Comparison of ENCODE assay signal across 11 mouse cellular contexts in the genomic region with DNA sequence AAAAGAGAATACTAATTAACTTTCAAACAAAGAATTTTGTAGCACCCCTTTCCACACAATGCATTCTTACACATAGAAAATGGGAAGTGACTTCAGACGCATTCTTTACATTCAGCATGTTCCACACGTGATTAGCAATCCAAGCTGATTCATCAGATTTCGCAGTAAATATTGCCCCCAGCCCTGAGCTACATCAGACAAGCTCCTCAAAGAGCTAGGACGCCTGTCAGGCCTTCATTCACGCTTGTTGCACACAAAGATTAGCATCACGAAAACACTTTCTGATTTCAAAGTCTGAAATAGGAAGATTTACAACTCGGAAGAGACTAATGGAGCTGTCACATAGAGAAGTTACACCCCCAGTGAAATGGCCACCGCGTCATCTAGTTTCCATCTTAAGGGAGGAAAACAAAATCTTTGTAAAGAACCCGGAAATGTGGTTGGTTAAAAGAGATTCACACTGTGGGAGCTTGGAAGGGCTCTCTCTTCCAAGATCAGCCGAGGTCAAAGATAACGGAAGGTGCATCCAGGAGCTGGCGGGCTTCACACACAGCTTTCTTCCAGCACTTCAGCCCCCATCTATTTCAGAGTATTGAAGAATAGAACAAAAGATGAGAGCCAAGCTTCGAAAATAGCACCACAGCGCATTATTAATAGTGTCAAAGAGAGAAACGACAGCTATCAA.
DNase-seq lines count a peak whose midpoint lies in the region; ATAC-seq lines count a peak whose summit lies in the region.
"Had no signal": no experiment of that assay in that cellular context is flagged by ENCODE, and none has a peak within 500 bp of the region (broad histone marks: within the 10 kb centered on the region; RNA-seq: fewer than 3 reads in every experiment).

No protein-coding gene starts in this region.

- intact Hi-C loops in heart, postnatal 10 days (cut with DNase I), result no loop called here

- no peaks in the 10 kb centered on the region for H3K36me3 ChIP-seq in heart, embryonic 12.5 days
- peaks cover 5% of the 10 kb centered on the region; the same call in 1 of the 2 replicates for H3K36me3 ChIP-seq in hindbrain, embryonic 10.5 days
- H3K36me3 ChIP-seq in midbrain, embryonic 14.5 days (ENCODE audit: control insufficient read depth, insufficient read depth, low read length), result no peaks in the 10 kb centered on the region
- H3K36me3 ChIP-seq: liver, embryonic 15.5 days had no signal

- H3K4me1 ChIP-seq in heart, embryonic 12.5 days (replicated peaks), result peaks cover 7% of the 10 kb centered on the region; the same call in 1 of the 2 replicates
- H3K4me1 ChIP-seq in hindbrain, embryonic 10.5 days (replicated peaks), result peaks cover 28% of the 10 kb centered on the region
- peaks cover 14% of the 10 kb centered on the region for H3K4me1 ChIP-seq in midbrain, embryonic 14.5 days (ENCODE audit: control insufficient read depth, insufficient read depth, low read length)
- H3K4me1 ChIP-seq: liver, embryonic 15.5 days had no signal

- H3K4me2 ChIP-seq in heart, embryonic 12.5 days, result peak overlapping the region; percentile 26
- H3K4me2 ChIP-seq in midbrain, embryonic 14.5 days (ENCODE audit: low read length), result peak overlapping the region; percentile 34
- H3K4me2 ChIP-seq: liver, embryonic 15.5 days had no signal

- no peak for ATAC-seq in heart, embryonic 12.5 days (ENCODE audit: insufficient number of reproducible peaks, low FRiP score)
- no peak; the same call in 1 of the 2 replicates for ATAC-seq in midbrain, embryonic 14.5 days (ENCODE audit: low FRiP score, low TSS enrichment)
- no peak for ATAC-seq in megakaryocyte progenitor cell, adult 5-6 weeks (replicated peaks; ENCODE audit: poor library complexity)

- no peak overlapping the region for H3K9ac ChIP-seq in heart, embryonic 12.5 days
- H3K9ac ChIP-seq in midbrain, embryonic 14.5 days (replicated peaks; ENCODE audit: low read length), result no peak overlapping the region
- H3K9ac ChIP-seq: liver, embryonic 15.5 days had no signal

- no peak for DNase-seq in heart, postnatal 10 days
- DNase-seq in embryo, embryonic 10.5 days (ENCODE audit: low spot score), result peak; percentile 53
- peak; percentile 18 for DNase-seq in hindbrain, embryonic 10.5 days (ENCODE audit: low spot score)
- peak; percentile 65 for DNase-seq in midbrain, embryonic 14.5 days
- no peak for DNase-seq in layer of hippocampus, adult 9-11 months
- DNase-seq in layer of hippocampus, postnatal 25 days (ENCODE audit: extremely low spot score in 1 of 2, low spot score in 1 of 2), result no peak
- DNase-seq: B cell, adult 2 months; thymus, adult 18-20 months had no signal

- no peaks in the 10 kb centered on the region for H3K27me3 ChIP-seq in heart, embryonic 12.5 days (replicated peaks)
- H3K27me3 ChIP-seq in hindbrain, embryonic 10.5 days (ENCODE audit: insufficient read depth, poor library complexity, severe bottlenecking), result no peaks in the 10 kb centered on the region
- no peaks in the 10 kb centered on the region for H3K27me3 ChIP-seq in midbrain, embryonic 14.5 days (ENCODE audit: control insufficient read depth, insufficient read depth, low read length)
- H3K27me3 ChIP-seq: liver, embryonic 15.5 days had no signal

- H3K4me3 ChIP-seq in heart, embryonic 12.5 days, result no peak overlapping the region
- peak overlapping the region; percentile 28; the same call in 1 of the 2 replicates for H3K4me3 ChIP-seq in hindbrain, embryonic 10.5 days
- H3K4me3 ChIP-seq in midbrain, embryonic 14.5 days (replicated peaks; ENCODE audit: low read depth, low read length), result no peak overlapping the region
- H3K4me3 ChIP-seq: liver, embryonic 15.5 days had no signal

- 47% methylated on average over 16 of the region's 16 CpGs for WGBS in heart, embryonic 12.5 days
- WGBS in hindbrain, embryonic 10.5 days, result 27% methylated on average over 16 of the region's 16 CpGs
- WGBS in midbrain, embryonic 14.5 days, result 5% methylated on average over 16 of the region's 16 CpGs

- H3K27ac ChIP-seq in heart, embryonic 12.5 days (ENCODE audit: poor library complexity, severe bottlenecking), result no peak overlapping the region
- H3K27ac ChIP-seq in hindbrain, embryonic 10.5 days, result peak overlapping the region; percentile 45; the same call in 1 of the 2 replicates
- H3K27ac ChIP-seq in midbrain, embryonic 14.5 days (replicated peaks; ENCODE audit: low read depth, low read length), result no peak overlapping the region
- H3K27ac ChIP-seq: liver, embryonic 15.5 days had no signal

- H3K9me3 ChIP-seq in heart, embryonic 12.5 days (replicated peaks), result no peaks in the 10 kb centered on the region
- no peaks in the 10 kb centered on the region for H3K9me3 ChIP-seq in hindbrain, embryonic 10.5 days
- no peaks in the 10 kb centered on the region for H3K9me3 ChIP-seq in midbrain, embryonic 14.5 days (ENCODE audit: control insufficient read depth, low read length)
- H3K9me3 ChIP-seq: liver, embryonic 15.5 days had no signal

Comparison
In these comparisons a context has a peak if more than half of its experiments do, and no peak if none do; other contexts are left out.
1. DNase-seq: peak in embryo, embryonic 10.5 days (single experiment), hindbrain, embryonic 10.5 days (single experiment) and midbrain, embryonic 14.5 days (single experiment); none in heart, postnatal 10 days (0 of 2), layer of hippocampus, adult 9-11 months (single experiment) and layer of hippocampus, postnatal 25 days (0 of 2).